Comparison of ENCODE assay signal across 18 mouse cellular contexts in the genomic region with DNA sequence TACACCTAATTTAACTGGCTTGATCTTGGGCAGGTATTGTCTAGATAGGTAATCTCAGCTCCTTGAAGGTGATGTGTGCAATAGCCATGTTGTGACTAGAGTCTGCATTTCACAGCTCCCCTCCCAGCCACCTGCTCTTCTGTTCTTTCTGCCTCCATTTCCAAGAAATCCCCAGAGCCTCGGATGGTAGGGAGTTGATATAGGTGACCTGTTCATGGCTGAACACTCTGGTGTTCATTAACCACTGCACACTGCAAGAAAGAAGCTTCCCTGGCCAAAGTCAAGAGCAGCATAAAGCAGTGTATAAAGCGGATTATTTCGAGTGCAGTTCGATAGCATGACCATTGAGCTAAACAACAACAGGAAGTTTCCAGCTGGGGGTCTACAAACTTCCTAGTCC. TPM values are rescaled to one million over a fixed set of nuclear protein-coding genes. Genes with fewer than 3 reads are reported as not detected.
"Had no signal": no experiment of that assay in that cellular context is flagged by ENCODE, and none has a peak within 500 bp of the region (broad histone marks: within the 10 kb centered on the region; RNA-seq: fewer than 3 reads in every experiment).

No protein-coding gene starts in this region.

- H3K4me3 ChIP-seq: neural tube, embryonic 12.5 days; neural tube, embryonic 13.5 days; neural tube, embryonic 15.5 days; stomach, embryonic 15.5 days had no signal

- H3K9ac ChIP-seq: neural tube, embryonic 12.5 days; neural tube, embryonic 13.5 days; neural tube, embryonic 15.5 days; stomach, embryonic 15.5 days had no signal

- H3K27ac ChIP-seq: neural tube, embryonic 12.5 days; neural tube, embryonic 13.5 days; neural tube, embryonic 15.5 days; stomach, embryonic 15.5 days; stomach, postnatal 0 days had no signal

- H3K9me3 ChIP-seq: neural tube, embryonic 12.5 days; neural tube, embryonic 13.5 days; neural tube, embryonic 15.5 days; stomach, embryonic 15.5 days had no signal

- H3K4me2 ChIP-seq: neural tube, embryonic 12.5 days; neural tube, embryonic 13.5 days; neural tube, embryonic 15.5 days; stomach, embryonic 15.5 days had no signal

- H3K27me3 ChIP-seq: neural tube, embryonic 12.5 days; neural tube, embryonic 13.5 days; neural tube, embryonic 15.5 days; stomach, embryonic 15.5 days had no signal

- H3K4me1 ChIP-seq: neural tube, embryonic 12.5 days; neural tube, embryonic 13.5 days; neural tube, embryonic 15.5 days; stomach, embryonic 15.5 days had no signal

- DNase-seq: retina, postnatal 1 day; right cerebral cortex, adult 18-20 months; right cerebral cortex, postnatal 14 days; right cerebral cortex, postnatal 25 days; right cerebral cortex, postnatal 4 days; spleen, adult 18-20 months; thymus, adult 18-20 months; thymus, adult 2 months; thymus, postnatal 14 days; thymus, postnatal 25 days; thymus, postnatal 36 days; thymus, postnatal 4 days had no signal

RNA-seq across cellular contexts. Expression of gene Prg4, which starts 47.5 kb away (rescaled TPM):
- polyA plus RNA-seq: small intestine, adult 2 months had no signal
